Comparison of ENCODE assay signal across 8 mouse cellular contexts in the genomic region with DNA sequence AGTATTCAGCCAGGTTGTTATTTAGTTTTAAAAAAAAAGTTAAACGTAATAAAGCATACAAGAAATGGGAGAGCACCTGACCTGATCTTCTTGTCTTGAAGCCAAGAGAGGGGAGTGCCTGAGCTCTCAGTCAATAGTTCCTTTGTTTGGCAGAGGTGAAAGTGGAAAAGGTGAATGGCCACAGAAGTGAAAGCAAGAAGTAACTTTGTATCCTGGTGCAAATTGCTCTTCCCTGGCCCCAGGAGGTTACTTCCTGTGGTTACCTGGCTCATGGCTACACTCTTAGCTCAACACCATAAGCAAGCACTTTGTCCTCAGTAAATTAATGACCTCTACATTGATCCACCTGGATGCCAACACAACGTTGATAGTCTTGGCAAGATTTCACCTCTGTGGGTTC. TPM values are rescaled to one million over a fixed set of nuclear protein-coding genes. Genes with fewer than 3 reads are reported as not detected.
A peak's percentile ranks its signal among the peaks of the same experiment; 100 is the strongest.
DNase-seq lines count a peak whose midpoint lies in the region; ATAC-seq lines count a peak whose summit lies in the region.

Tlr3 (minus strand) TSS at position 199 of the 400 bp plus-strand sequence.

- H3K79me2 ChIP-seq in macrophage (ENCODE audit: inconsistent target): no peaks in the 10 kb centered on the region; the same call in 1 of the 2 replicates

- H3K9ac ChIP-seq in embryonic facial prominence, embryonic 14.5 days (ENCODE audit: low read depth, low read length): peak within 1 kb of the TSS; percentile 55

- no peaks in the 10 kb centered on the region for H3K9me3 ChIP-seq in embryonic facial prominence, embryonic 14.5 days (ENCODE audit: control insufficient read depth, low read length)

- H3K4me1 ChIP-seq in embryonic facial prominence, embryonic 14.5 days (ENCODE audit: control insufficient read depth, insufficient read depth, low read length): peaks cover 8% of the 10 kb centered on the region; the same call in 1 of the 2 replicates

- DNase-seq in kidney, adult 11 months: peak; percentile 31
- no peak for DNase-seq in kidney, postnatal 25 days
- peak; percentile 25 for DNase-seq in embryonic facial prominence, embryonic 14.5 days (ENCODE audit: low spot score)
- peak; percentile 11 to 44 for DNase-seq in kidney, adult 8-10 months
- DNase-seq in layer of hippocampus, adult 18-20 months (ENCODE audit: low spot score in 2 of 2): no peak
- DNase-seq in adrenal gland, adult 8-10 months: no peak

- ATAC-seq in embryonic facial prominence, embryonic 14.5 days (ENCODE audit: low read depth): no peak
- ATAC-seq in megakaryocyte-erythroid progenitor cell, adult 5-6 weeks (replicated peaks; ENCODE audit: low FRiP score, low TSS enrichment, poor library complexity, severe bottlenecking): no peak

- peak within 1 kb of the TSS; percentile 63 for H3K27ac ChIP-seq in embryonic facial prominence, embryonic 14.5 days (replicated peaks; ENCODE audit: low read depth, low read length)
- peak within 1 kb of the TSS; percentile 71 for H3K27ac ChIP-seq in macrophage

- 52% methylated on average over 2 of the region's 2 CpGs for WGBS in embryonic facial prominence, embryonic 14.5 days
- WGBS in macrophage (ENCODE audit: missing documents): 61% methylated on average over 2 of the region's 2 CpGs

- H3K4me3 ChIP-seq in embryonic facial prominence, embryonic 14.5 days (ENCODE audit: low read depth, low read length): peak within 1 kb of the TSS; percentile 42
- H3K4me3 ChIP-seq in macrophage (ENCODE audit: inconsistent target): peak within 1 kb of the TSS; percentile 62

- H3K27me3 ChIP-seq in embryonic facial prominence, embryonic 14.5 days (replicated peaks; ENCODE audit: control insufficient read depth, insufficient read depth, low read length): no peaks in the 10 kb centered on the region

- peak within 1 kb of the TSS; percentile 57 for H3K4me2 ChIP-seq in embryonic facial prominence, embryonic 14.5 days (ENCODE audit: low read depth, low read length)

- H3K36me3 ChIP-seq in embryonic facial prominence, embryonic 14.5 days (ENCODE audit: control insufficient read depth, insufficient read depth, low read length): no peaks in the 10 kb centered on the region
- H3K36me3 ChIP-seq in macrophage (ENCODE audit: inconsistent target): no peaks in the 10 kb centered on the region

RNA-seq across cellular contexts. Expression of gene Tlr3, which starts in this region (rescaled TPM):
- 2.1 and 2.6 TPM in 2 replicates for polyA plus RNA-seq in embryonic facial prominence, embryonic 14.5 days (2014; fragmentation: Nextera tagmentation; extraction: Ambion mirVana)
- 10 to 100 TPM in 19 of 26 experiments, 1 to 10 TPM in 7; 2.0 to 62.1 (median 23.6) TPM for total RNA-seq in macrophage (2018; cell fraction: chromatin; rRNA removed)
- total RNA-seq in macrophage (2018; cell fraction: cytosol; rRNA removed): 10 to 100 TPM; 12.2 to 98.3 (median 36.8) TPM
- 100 to 1,000 TPM in 4 of 26 experiments, 10 to 100 TPM in 21, 1 to 10 TPM in 1; 9.9 to 115 (median 59.6) TPM for total RNA-seq in macrophage (2018; cell fraction: nucleus; rRNA removed)
- polyA plus RNA-seq in macrophage (2018): 16.6 to 22.8 TPM (median 18.9 TPM) in 3 replicates
- total RNA-seq in layer of hippocampus, adult 18-20 months (2021): 10 to 100 TPM in 1 of 2 experiments, 1 to 10 TPM in 1; 8.2 to 11.7 TPM
- 10 to 100 TPM in 2 of 4 experiments, 1 to 10 TPM in 2; 4.5 to 11.1 (median 9.4) TPM for total RNA-seq in adrenal gland, adult 8-10 months (2022)
- total RNA-seq in megakaryocyte-erythroid progenitor cell, adult 5-6 weeks (2014; fragmentation: Nextera tagmentation): not detected in 2 replicates
- total RNA-seq in megakaryocyte-erythroid progenitor cell, adult 5-6 weeks (2017): 0.91 and 3.7 TPM in 2 replicates

Comparison
In these comparisons a context has a peak if more than half of its experiments do, and no peak if none do; other contexts are left out.
1. DNase-seq: peak in kidney, adult 11 months (single experiment), embryonic facial prominence, embryonic 14.5 days (single experiment) and kidney, adult 8-10 months (2 of 2); none in kidney, postnatal 25 days (0 of 2), layer of hippocampus, adult 18-20 months (0 of 2) and adrenal gland, adult 8-10 months (single experiment).